ENCODE assay signal across 19 mouse cellular contexts in the genomic region with DNA sequence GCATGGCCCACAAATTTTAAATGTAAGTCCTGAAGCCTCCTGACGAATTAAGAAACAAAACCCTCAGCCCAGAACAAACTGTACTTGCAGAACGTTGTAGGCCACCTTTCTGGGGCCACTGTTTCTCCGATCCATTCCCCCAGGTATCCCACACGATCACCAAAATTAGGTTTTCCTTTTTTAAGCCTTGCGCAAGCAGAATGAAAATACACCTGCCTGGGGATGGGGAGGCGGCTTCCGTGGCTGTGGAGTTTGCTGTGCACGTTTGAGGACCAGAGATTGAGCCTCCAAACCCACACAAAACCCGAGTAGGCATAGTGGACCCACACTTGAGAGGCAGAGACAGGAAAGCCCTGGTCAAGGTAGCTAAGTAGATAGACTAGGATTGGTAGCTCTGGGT. TPM values are rescaled to one million over a fixed set of nuclear protein-coding genes. Genes with fewer than 3 reads are reported as not detected.
DNase-seq lines count a peak whose midpoint lies in the region; TF ChIP-seq lines count a peak whose summit lies in the region.
"Had no signal": no experiment of that assay in that cellular context is flagged by ENCODE, and none has a peak within 500 bp of the region (broad histone marks: within the 10 kb centered on the region; RNA-seq: fewer than 3 reads in every experiment).

No protein-coding gene starts in this region.

- H3K4me3 ChIP-seq in layer of hippocampus, adult 2 months: no peak overlapping the region
- no peak overlapping the region for H3K4me3 ChIP-seq in cortical plate, adult 2 months (ENCODE audit: insufficient read depth, low read length)
- H3K4me3 ChIP-seq: erythroblast, embryonic 14.5 days; forebrain, embryonic 10.5 days; heart, embryonic 10.5 days; hindbrain, embryonic 12.5 days had no signal

- DNase-seq in layer of hippocampus, adult 2 months (ENCODE audit: low spot score in 2 of 2): no peak
- DNase-seq in layer of hippocampus, adult 9-10 months (ENCODE audit: low spot score): no peak
- DNase-seq in right cerebral cortex, adult 2 months (ENCODE audit: low spot score in 2 of 2): peak; percentile 41 to 54
- DNase-seq in right cerebral cortex, postnatal 10 days (ENCODE audit: low spot score in 2 of 2): no peak
- DNase-seq in adrenal gland, adult (ENCODE audit: inconsistent age in 2 of 2, low spot score in 1 of 2): no peak
- DNase-seq: adrenal gland, adult 2 months; adrenal gland, postnatal 36 days; cerebellum, adult 11-12 months; cerebellum, adult 9-10 months; cerebellum, postnatal 25 days; gastrocnemius, postnatal 10 days; heart, adult 18-20 months; heart, postnatal 10 days; heart, postnatal 4 days had no signal

- H3K27ac ChIP-seq in layer of hippocampus, adult 2 months: peak overlapping the region; percentile 77
- H3K27ac ChIP-seq in cortical plate, adult 2 months (ENCODE audit: insufficient read depth, low read length): peak overlapping the region; percentile 76
- H3K27ac ChIP-seq: forebrain, embryonic 10.5 days; heart, embryonic 10.5 days; hindbrain, embryonic 12.5 days had no signal

- no peak for TF ChIP-seq POLR2A in cortical plate, adult 2 months (IDR thresholded peaks at IDR 0.05; ENCODE audit: extremely low read depth, insufficient read depth, low read length)

- H3K4me1 ChIP-seq in cortical plate, adult 2 months (ENCODE audit: control insufficient read depth, insufficient read depth, low read length): peaks cover 14% of the 10 kb centered on the region
- H3K4me1 ChIP-seq: forebrain, embryonic 10.5 days; heart, embryonic 10.5 days; hindbrain, embryonic 12.5 days had no signal

- TF ChIP-seq CTCF in layer of hippocampus, adult 2 months (conservative IDR thresholded peaks at IDR 0.05): no peak
- no peak for TF ChIP-seq CTCF in cortical plate, adult 2 months (IDR thresholded peaks at IDR 0.05; ENCODE audit: extremely low read depth, insufficient read depth, low read length)

RNA-seq across cellular contexts. Expression of gene Usp42, which starts 41.7 kb away (rescaled TPM):
- total RNA-seq in layer of hippocampus, adult 2 months (2021): 10 to 100 TPM; 20.2 to 20.8 TPM
- 10.9 and 12.4 TPM in 2 replicates for polyA plus RNA-seq in cortical plate, adult 2 months (2012; rRNA removed)

Comparison
In these comparisons a context has a peak if more than half of its experiments do, and no peak if none do; other contexts are left out.
1. DNase-seq: peak in right cerebral cortex, adult 2 months (2 of 2); none in layer of hippocampus, adult 2 months (0 of 2), layer of hippocampus, adult 9-10 months (single experiment), right cerebral cortex, postnatal 10 days (0 of 2) and adrenal gland, adult (0 of 2).